Mouse (Mus musculus): ENCODE measurements at regions not wholly inside any gene's neighbourhood (a gene's known extent, or its start where the extent isn't known, plus 50 kb on each side); places are given as distances from the start of the nearest gene placed in this dataset.

DNA sequence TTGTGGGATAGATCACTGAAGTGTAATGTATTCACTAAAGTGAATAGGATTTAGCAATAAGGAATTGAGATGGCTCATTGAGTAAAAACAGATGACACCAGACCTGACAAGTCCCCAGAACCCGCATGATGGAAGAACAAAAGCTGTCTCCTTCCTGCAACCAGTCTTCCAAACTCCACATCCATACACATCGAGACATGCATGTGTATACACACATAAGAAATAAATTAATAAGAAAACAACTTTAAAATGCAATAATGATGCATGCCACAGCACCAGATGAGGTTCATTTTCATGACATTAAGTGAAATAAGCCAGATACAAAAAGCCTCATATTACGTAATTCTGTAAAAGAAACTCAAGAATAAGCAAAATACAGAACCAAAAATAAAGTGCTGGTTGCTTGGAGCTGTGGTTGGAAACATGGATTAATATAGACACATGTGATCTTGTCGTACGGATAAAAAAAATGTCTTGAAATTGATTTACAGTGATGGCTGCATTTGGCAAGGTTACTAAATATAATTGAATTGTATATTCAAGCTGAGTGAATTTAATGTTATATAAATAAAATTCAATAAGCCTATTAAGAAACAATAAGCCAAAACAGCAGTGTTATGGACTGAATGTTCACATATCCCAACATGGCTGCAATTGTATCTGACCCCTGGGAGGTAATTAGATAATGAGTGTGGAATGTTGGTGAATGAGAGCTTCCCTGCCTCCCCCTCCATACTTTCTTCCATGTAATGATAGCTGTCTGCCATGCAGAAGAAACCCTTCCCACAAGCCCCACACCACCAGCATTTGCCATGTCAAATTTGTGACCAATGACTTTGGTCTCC lies 1488.9 kb upstream of the Lrrc6 start:
- TF ChIP-seq MAX (IDR thresholded peaks at IDR 0.05; ENCODE audit: low read depth): no peak
- TF ChIP-seq POLR2A (IDR thresholded peaks at IDR 0.05; ENCODE audit: insufficient read length, low read depth): no peak
- TF ChIP-seq SRF (IDR thresholded peaks at IDR 0.05; ENCODE audit: control insufficient read depth, insufficient read length, low read depth): no peak
- TF ChIP-seq TCF12 (IDR thresholded peaks at IDR 0.05; ENCODE audit: insufficient read depth, poor library complexity, severe bottlenecking): no peak
- no peak for TF ChIP-seq POLR2AphosphoS2 (IDR thresholded peaks at IDR 0.05; ENCODE audit: insufficient read length, low read depth)
- TF ChIP-seq USF1 (IDR thresholded peaks at IDR 0.05; ENCODE audit: low read depth): no peak
- no peak for TF ChIP-seq CEBPB (IDR thresholded peaks at IDR 0.05; ENCODE audit: insufficient read depth, poor library complexity, severe bottlenecking)
- no peak for TF ChIP-seq E2F4 (IDR thresholded peaks at IDR 0.05; ENCODE audit: insufficient read depth)
- no peak for TF ChIP-seq TCF3 (IDR thresholded peaks at IDR 0.05; ENCODE audit: insufficient read length, low read depth)
- TF ChIP-seq MYOD1 (IDR thresholded peaks at IDR 0.05; ENCODE audit: control insufficient read depth in 1 of 3, insufficient read length in 2 of 3, low read depth in 2 of 3): no peak
- no peak for TF ChIP-seq REST (IDR thresholded peaks at IDR 0.05; ENCODE audit: insufficient read depth, insufficient read length)

Measured in myocyte (in vitro differentiated cells).